Mouse (Mus musculus) liver, embryonic 14.5 days (tissue): Measurements from ENCODE around the gene Cd79b. TPM values are rescaled to one million over a fixed set of nuclear protein-coding genes. Genes with fewer than 3 reads are reported as not detected.

Experiments used
- ATAC-seq: fragments of 200-750 bp; cut with Nextera tagmentation; 2 replicates; pipeline ENCODE4 v1.8.0; 2017; ENCODE audit warnings: moderate number of reproducible peaks, mild to moderate bottlenecking, moderate library complexity; ENCODE audit not compliant: insufficient read depth
- DNase-seq, 3 experiments: peaks; one replicate each; pipeline ENCODE4 v3.0.0-alpha.2; 2012 to 2013; ENCODE audit warnings: low read depth in 3 of 3, low spot score in 3 of 3
- H3K27ac ChIP-seq: fragments of 300-500 bp; sonication (generic); 2 replicates; pipeline ENCODE4 v1.5.1; 2014; ENCODE audit warnings: moderate library complexity, mild to moderate bottlenecking, control low read depth, inconsistent platforms
- H3K27me3 ChIP-seq: fragments of 300-500 bp; sonication (generic); 2 replicates; pipeline ENCODE4 v1.6.1; 2014; ENCODE audit warnings: mild to moderate bottlenecking, low read length, moderate library complexity; ENCODE audit not compliant: control insufficient read depth, insufficient read depth
- H3K36me3 ChIP-seq: fragments of 300-500 bp; sonication (generic); replicated peaks from 2 replicates; pipeline ENCODE4 v1.6.1; 2014; ENCODE audit warnings: low read depth; ENCODE audit not compliant: control insufficient read depth, insufficient read depth
- H3K4me1 ChIP-seq, 2 experiments: fragments of 200-500 bp in 1 of 2; fragments of 300-500 bp in 1 of 2; sonication (generic) in 1 of 2; replicated peaks; 2 replicates each; pipeline ENCODE4 v1.6.1; 2012 to 2014; ENCODE audit warnings: antibody characterized with exemption in 1 of 2, inconsistent platforms in 1 of 2, low read length in 1 of 2; ENCODE audit not compliant: control insufficient read depth in 2 of 2, insufficient read depth in 2 of 2
- H3K4me2 ChIP-seq: fragments of 300-500 bp; sonication (generic); 2 replicates; pipeline ENCODE4 v1.6.1; 2014; ENCODE audit warnings: low read depth, mild to moderate bottlenecking, control low read depth, moderate library complexity
- H3K4me3 ChIP-seq, 2 experiments: fragments of 200-500 bp in 1 of 2; fragments of 300-500 bp in 1 of 2; sonication (generic) in 1 of 2; 2 replicates each; pipeline ENCODE4 v1.5.1; 2012 to 2014; ENCODE audit warnings: low read depth in 2 of 2, low read length in 2 of 2, mild to moderate bottlenecking in 2 of 2, control low read depth in 1 of 2, inconsistent platforms in 1 of 2, moderate library complexity in 1 of 2; ENCODE audit not compliant: insufficient read depth in 1 of 2
- H3K9ac ChIP-seq: fragments of 300-500 bp; sonication (generic); replicated peaks from 2 replicates; pipeline ENCODE4 v1.6.1; 2014; ENCODE audit warnings: mild to moderate bottlenecking, control low read depth, moderate library complexity
- H3K9me3 ChIP-seq: fragments of 300-500 bp; sonication (generic); 2 replicates; pipeline ENCODE4 v1.6.1; 2016; ENCODE audit warnings: low read length, mixed read lengths; ENCODE audit not compliant: control insufficient read depth
- CTCF ChIP-seq: IDR thresholded peaks from 2 replicates; pipeline ENCODE4 v1.5.1; 2016; ENCODE audit warnings: antibody characterized with exemption, low read depth, control low read depth
- EP300 ChIP-seq: IDR thresholded peaks from 2 replicates; pipeline ENCODE4 v1.6.1; 2016; ENCODE audit warnings: antibody characterized with exemption, low read depth
- whole genome bisulfite sequencing: fragments of 180-500 bp; shearing (Covaris S2); extraction: QIAGEN DNeasy Blood & Tissue Kit; methylation state at CpG from one replicate; pipeline ENCODE4 v1.1.7; 2014; ENCODE audit not compliant: insufficient replicate concordance; 5-methylcytosine and 5-hydroxymethylcytosine counted together
- polyA plus RNA-seq, 2 experiments: library from polyadenylated mRNA; depleted of rRNA in 1 of 2; stranded (reverse) in 1 of 2; unstranded in 1 of 2; fragments of >200 nt; fragmentation: Nextera tagmentation in 1 of 2; extraction: Ambion mirVana in 1 of 2; gene quantifications; 2 replicates each; pipeline versions ENCODE4 v1.2.1 to v1.2.3; 2012 to 2014

Gene Cd79b
- polyA plus RNA-seq, 2 experiments, result 3.1 to 4.9 TPM

DNA sequence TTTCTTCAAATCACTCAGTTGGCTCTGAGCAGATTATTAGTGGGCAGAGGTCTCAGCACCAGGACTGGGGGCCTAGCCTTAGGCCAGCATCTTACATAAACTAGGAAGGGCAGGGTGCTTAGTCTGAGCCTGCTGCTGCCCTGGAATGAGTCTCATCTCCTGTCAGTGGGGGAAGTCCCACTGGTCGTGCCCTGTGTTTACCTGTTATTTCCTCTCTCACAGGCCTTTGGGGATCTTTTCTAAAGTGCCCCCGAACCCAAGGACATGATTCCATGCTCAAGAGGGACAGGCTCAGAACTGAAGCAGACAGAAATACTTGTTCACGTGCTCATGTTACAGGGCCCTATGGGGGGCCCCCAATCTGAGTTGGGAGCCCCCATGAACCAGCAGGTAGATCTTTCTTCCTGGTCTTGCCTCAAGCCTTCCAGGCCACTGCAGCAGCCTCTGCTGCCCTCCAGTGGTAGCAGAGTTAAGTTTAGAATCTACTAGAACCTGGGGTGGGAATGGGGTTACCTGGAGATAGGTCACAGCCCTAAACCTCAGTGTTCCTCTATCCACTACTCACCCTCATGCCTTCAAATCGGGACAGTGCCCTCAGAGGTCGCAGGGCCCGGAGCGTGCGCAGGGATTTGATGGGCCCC lies 11.1 kb upstream of the Cd79b start:
- DNase-seq, result peak in 2 of 3 experiments; percentile 9 to 16
- no peaks in the 10 kb centered on the region for H3K9me3 ChIP-seq
- 53% methylated on average over 8 of the region's 8 CpGs for WGBS

DNA sequence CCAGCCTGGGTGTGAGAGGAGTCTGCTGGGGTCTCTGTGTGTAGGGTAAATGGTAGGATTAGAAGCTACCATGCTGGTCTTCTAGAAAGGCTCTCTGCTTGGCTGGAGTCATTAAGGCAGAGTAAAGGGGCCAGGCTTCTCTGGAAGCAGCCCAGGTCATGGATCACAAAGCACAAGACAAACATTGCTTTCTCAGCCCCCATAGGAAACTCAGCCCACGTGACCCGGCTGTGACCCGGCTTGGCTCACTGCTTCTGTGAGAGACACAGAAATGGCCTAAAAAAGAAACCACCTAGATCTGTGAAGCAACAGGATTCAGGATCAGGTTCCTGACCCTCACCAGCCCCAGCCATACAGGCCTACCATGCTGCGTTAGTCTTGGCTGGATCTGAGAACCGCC lies 10.3 kb upstream of the Cd79b start:
- Histone ChIP-seq H3K4me1 (peaks cover 0 to 9% of the 10 kb centered on the region in 2 experiments; a peak in 2 of 4 replicates), H3K27me3 (no peaks in the 10 kb centered on the region), H3K4me3 (no peak overlapping the region), H3K4me2 (no peak overlapping the region), H3K27ac (no peak overlapping the region), H3K9ac (no peak overlapping the region), H3K36me3 (no peaks in the 10 kb centered on the region), H3K9me3 (no peaks in the 10 kb centered on the region)
- no peak for ATAC-seq
- 77% methylated on average over 5 of the region's 5 CpGs for WGBS
- no peak for DNase-seq
- TF ChIP-seq CTCF (no peak), EP300 (no peak)

More for the DNA sequence above, 11.1 kb upstream of the Cd79b start:
- no peak for ATAC-seq
- Histone ChIP-seq H3K9ac (no peak overlapping the region), H3K4me2 (no peak overlapping the region), H3K4me3 (no peak overlapping the region), H3K27me3 (no peaks in the 10 kb centered on the region), H3K4me1 (peaks cover 0 to 9% of the 10 kb centered on the region in 2 experiments; a peak in 2 of 4 replicates), H3K27ac (no peak overlapping the region), H3K36me3 (no peaks in the 10 kb centered on the region)
- no peak for TF ChIP-seq EP300
- peak; percentile 77 for TF ChIP-seq CTCF

DNA sequence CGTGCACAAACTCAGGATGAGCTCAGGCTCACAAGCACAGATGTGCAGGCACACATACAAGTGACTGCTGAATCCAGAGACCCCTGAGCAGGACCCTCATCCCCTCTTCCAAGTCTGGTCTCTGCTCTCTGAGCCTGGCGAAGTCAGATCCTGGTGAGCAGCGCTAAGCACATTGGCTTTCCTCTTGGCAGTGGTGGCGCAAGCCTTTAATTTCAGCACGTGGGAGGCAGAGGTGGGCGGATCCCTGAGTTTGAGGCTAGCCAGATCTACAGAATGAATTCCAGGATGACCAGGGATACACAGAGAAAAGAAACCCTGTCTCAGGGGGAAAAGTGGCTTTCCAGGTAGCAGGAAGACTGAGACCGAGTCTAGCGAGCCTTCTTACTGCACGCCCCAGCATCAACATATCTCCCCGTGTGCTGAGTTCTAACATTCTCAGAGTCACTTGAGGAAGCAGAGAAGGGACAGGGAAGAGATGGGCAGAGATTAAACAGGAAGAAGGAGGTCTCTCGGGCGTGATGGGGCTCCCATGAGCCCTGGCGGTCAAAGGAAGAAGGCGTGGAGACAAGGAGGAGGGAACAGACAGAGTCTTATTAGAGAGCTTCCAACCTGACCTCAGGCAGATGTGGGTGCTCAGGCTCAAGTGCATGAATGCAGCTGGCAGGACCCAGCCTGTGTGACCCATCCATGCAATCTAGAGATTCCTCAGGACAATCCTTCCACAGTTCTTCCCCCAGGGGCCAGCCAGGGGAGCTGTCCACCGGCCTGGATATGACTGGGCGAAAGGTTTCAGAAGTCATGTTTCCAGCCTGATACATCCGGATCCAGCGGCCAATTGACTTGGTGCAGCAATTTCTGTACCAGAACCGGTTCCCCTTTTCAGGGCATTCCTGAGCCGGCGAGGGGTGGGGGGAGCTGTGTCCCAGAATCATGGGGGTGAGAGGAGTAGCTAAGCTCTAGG lies 4.1 kb upstream of the Cd79b start:
- Histone ChIP-seq H3K4me2 (no peak overlapping the region), H3K9ac (no peak overlapping the region), H3K9me3 (no peaks in the 10 kb centered on the region), H3K27ac (no peak overlapping the region), H3K4me3 (no peak overlapping the region), H3K27me3 (no peaks in the 10 kb centered on the region), H3K36me3 (no peaks in the 10 kb centered on the region), H3K4me1 (no peaks in the 10 kb centered on the region)
- WGBS, result 46% methylated on average over 21 of the region's 21 CpGs
- ATAC-seq (no peak), DNase-seq (no peak)
- TF ChIP-seq CTCF (no peak), EP300 (no peak)

DNA sequence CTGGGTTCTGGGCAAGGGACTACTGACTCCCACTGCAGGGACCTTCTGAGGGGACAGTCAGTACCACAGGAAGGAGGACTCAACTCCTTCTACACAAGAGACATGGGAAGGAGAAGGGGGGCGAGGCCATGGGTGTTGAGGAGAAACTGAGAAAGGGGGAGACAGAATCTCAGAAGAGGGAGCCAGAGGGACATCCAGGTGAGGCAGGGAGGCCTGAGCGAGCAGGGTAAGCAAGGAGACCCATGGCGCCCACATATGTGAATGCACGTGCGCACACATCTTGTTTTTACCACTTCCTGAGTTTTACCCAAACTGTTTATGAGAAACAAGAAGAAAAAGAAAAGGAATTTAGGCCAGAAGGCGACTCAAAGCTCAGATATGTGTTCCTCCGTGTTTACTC lies 3.2 kb upstream of the Cd79b start:
- H3K9me3 ChIP-seq, result no peaks in the 10 kb centered on the region
- 67% methylated on average over 7 of the region's 7 CpGs for WGBS
- DNase-seq, result no peak

DNA sequence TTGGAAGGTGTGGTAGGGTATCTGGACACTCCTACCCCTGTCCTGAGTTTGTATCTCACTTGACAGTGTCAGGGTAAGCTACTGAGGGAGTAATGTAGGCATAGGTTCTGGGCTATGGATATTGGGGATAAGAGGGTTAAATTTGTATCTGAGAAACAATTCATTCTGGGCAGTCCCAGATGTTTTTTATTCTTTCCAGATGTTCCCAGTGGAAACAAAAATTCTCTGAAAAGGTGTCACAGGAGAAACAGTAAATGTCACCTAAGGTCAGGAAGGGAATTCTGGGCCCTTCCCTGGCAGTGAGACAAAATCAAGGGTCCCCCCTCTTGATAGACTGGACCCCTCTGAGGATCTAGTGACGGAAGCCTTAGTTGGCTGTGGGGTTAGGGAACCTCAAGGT lies 1.9 kb upstream of the Cd79b start:
- no peaks in the 10 kb centered on the region for H3K4me1 ChIP-seq
- H3K36me3 ChIP-seq, result no peaks in the 10 kb centered on the region
- no peak overlapping the region for H3K4me3 ChIP-seq
- no peak overlapping the region for H3K4me2 ChIP-seq
- TF ChIP-seq CTCF (no peak), EP300 (no peak)
- no peak overlapping the region for H3K9ac ChIP-seq
- H3K9me3 ChIP-seq, result no peaks in the 10 kb centered on the region
- DNase-seq (no peak), ATAC-seq (no peak)
- no peaks in the 10 kb centered on the region for H3K27me3 ChIP-seq
- H3K27ac ChIP-seq, result no peak overlapping the region
- 68% methylated on average over 1 of the region's 1 CpGs for WGBS

More for the DNA sequence above, 3.2 kb upstream of the Cd79b start:
- ATAC-seq, result no peak
- no peak overlapping the region for H3K4me3 ChIP-seq
- H3K4me2 ChIP-seq, result no peak overlapping the region
- H3K4me1 ChIP-seq, result no peaks in the 10 kb centered on the region
- no peak for TF ChIP-seq EP300
- no peak overlapping the region for H3K9ac ChIP-seq
- H3K36me3 ChIP-seq, result no peaks in the 10 kb centered on the region
- H3K27me3 ChIP-seq, result no peaks in the 10 kb centered on the region
- no peak overlapping the region for H3K27ac ChIP-seq
